Comparison of ENCODE assay signal across 8 mouse cellular contexts in genomic region chr13:69534654-69535551, GRCm38 (mm10). TPM values are rescaled to one million over a fixed set of nuclear protein-coding genes. Genes with fewer than 3 reads are reported as not detected.
DNase-seq lines count a peak whose midpoint lies in the region; ATAC-seq and TF ChIP-seq lines count a peak whose summit lies in the region.

No protein-coding gene starts in this region.

- peak overlapping the region; percentile 91 for H3K4me3 ChIP-seq in G1E (ENCODE audit: low read depth, low read length)
- H3K4me3 ChIP-seq in forebrain, embryonic 16.5 days (replicated peaks; ENCODE audit: low read length) = peak overlapping the region; percentile 81
- peak overlapping the region; percentile 66 for H3K4me3 ChIP-seq in lung, embryonic 15.5 days

- H3K4me2 ChIP-seq in forebrain, embryonic 16.5 days (ENCODE audit: low read length) = peak overlapping the region; percentile 60
- peak overlapping the region; percentile 73 for H3K4me2 ChIP-seq in lung, embryonic 15.5 days

- no peak for TF ChIP-seq CTCF in G1E (IDR thresholded peaks at IDR 0.05; ENCODE audit: low read depth, low read length)

- ATAC-seq in G1E (ENCODE audit: extremely low read depth, insufficient number of reproducible peaks, low FRiP score, poor library complexity, severe bottlenecking) = peak; percentile 43
- peak; percentile 94 for ATAC-seq in forebrain, embryonic 16.5 days
- peak; percentile 94 for ATAC-seq in lung, embryonic 15.5 days (ENCODE audit: borderline replicate concordance, extremely low read depth, low FRiP score, low TSS enrichment)

- peak; percentile 94 for DNase-seq in G1E (ENCODE audit: low spot score)
- peak; percentile 97 to 100 for DNase-seq in cerebellum, adult 18-20 months
- DNase-seq in heart, postnatal 4 days = peak; percentile 98
- peak; percentile 95 to 97 for DNase-seq in layer of hippocampus, adult 8-10 months (ENCODE audit: low spot score in 2 of 2)
- peak; percentile 97 for DNase-seq in ovary, adult 18-20 months (ENCODE audit: low spot score)
- peak; percentile 99 for DNase-seq in thymus, postnatal 0 days (ENCODE audit: low spot score)

- WGBS in forebrain, embryonic 16.5 days = under 1% methylated on average over 85 of the region's 86 CpGs
- WGBS in lung, embryonic 15.5 days = under 1% methylated on average over 82 of the region's 86 CpGs

- peaks cover 31% of the 10 kb centered on the region for H3K36me3 ChIP-seq in G1E (replicated peaks)
- H3K36me3 ChIP-seq in forebrain, embryonic 16.5 days (ENCODE audit: control insufficient read depth, insufficient read depth) = no peaks in the 10 kb centered on the region
- peaks cover 3% of the 10 kb centered on the region for H3K36me3 ChIP-seq in lung, embryonic 15.5 days

- H3K27me3 ChIP-seq in G1E (ENCODE audit: insufficient read depth, low read length) = no peaks in the 10 kb centered on the region
- H3K27me3 ChIP-seq in forebrain, embryonic 16.5 days (replicated peaks; ENCODE audit: control insufficient read depth, insufficient read depth, low read length) = no peaks in the 10 kb centered on the region
- H3K27me3 ChIP-seq in lung, embryonic 15.5 days = no peaks in the 10 kb centered on the region

- H3K9ac ChIP-seq in forebrain, embryonic 16.5 days (replicated peaks; ENCODE audit: low read depth, low read length) = peak overlapping the region; percentile 82
- H3K9ac ChIP-seq in lung, embryonic 15.5 days = peak overlapping the region; percentile 62

- H3K27ac ChIP-seq in forebrain, embryonic 16.5 days (ENCODE audit: low read length) = peak overlapping the region; percentile 94
- peak overlapping the region; percentile 95 for H3K27ac ChIP-seq in lung, embryonic 15.5 days

- H3K4me1 ChIP-seq in G1E (ENCODE audit: insufficient read depth, low read depth, low read length) = peaks cover 52% of the 10 kb centered on the region
- H3K4me1 ChIP-seq in forebrain, embryonic 16.5 days (replicated peaks; ENCODE audit: control insufficient read depth, insufficient read depth, low read length) = peaks cover 40% of the 10 kb centered on the region
- peaks cover 40% of the 10 kb centered on the region for H3K4me1 ChIP-seq in lung, embryonic 15.5 days

- no peaks in the 10 kb centered on the region for H3K9me3 ChIP-seq in G1E (replicated peaks)
- no peaks in the 10 kb centered on the region for H3K9me3 ChIP-seq in forebrain, embryonic 16.5 days (ENCODE audit: control insufficient read depth, low read length)
- H3K9me3 ChIP-seq in lung, embryonic 15.5 days = no peaks in the 10 kb centered on the region

RNA-seq across cellular contexts. Expression of gene Tent4a, which starts 0.5 kb away (rescaled TPM):
- total RNA-seq in G1E (2014; fragmentation: Nextera tagmentation) (9.9 and 10.3 TPM in 2 replicates), G1E (2017) (8.4 and 9.5 TPM in 2 replicates)
- 7.7 and 8.0 TPM in 2 replicates for polyA plus RNA-seq in G1E (2012)
- 7.5 and 9.0 TPM in 2 replicates for polyA plus RNA-seq in forebrain, embryonic 16.5 days (2015; fragmentation: Nextera tagmentation; extraction: Ambion mirVana)
- 10 to 100 TPM; 23.1 to 25.0 TPM for total RNA-seq in heart, postnatal 4 days (2021)
- 10 to 100 TPM; 43.8 to 51.2 (median 47.3) TPM for total RNA-seq in layer of hippocampus, adult 8-10 months (2022)
- 5.3 and 5.7 TPM in 2 replicates for polyA plus RNA-seq in lung, embryonic 15.5 days (2015; fragmentation: Nextera tagmentation; extraction: Ambion mirVana)
- 3.7 and 5.4 TPM in 2 replicates for polyA plus RNA-seq in thymus, postnatal 0 days (2015; fragmentation: Nextera tagmentation; extraction: Ambion mirVana)

RNA-seq across cellular contexts. Expression of gene Nsun2, which starts 1.4 kb away (rescaled TPM):
- 152 and 180 TPM in 2 replicates for total RNA-seq in G1E (2014; fragmentation: Nextera tagmentation)
- 219 and 231 TPM in 2 replicates for total RNA-seq in G1E (2017)
- 144 and 175 TPM in 2 replicates for polyA plus RNA-seq in G1E (2012)
- 90.8 and 95.3 TPM in 2 replicates for polyA plus RNA-seq in forebrain, embryonic 16.5 days (2015; fragmentation: Nextera tagmentation; extraction: Ambion mirVana)
- 10 to 100 TPM; 48.9 to 50.9 TPM for total RNA-seq in heart, postnatal 4 days (2021)
- 100 to 1,000 TPM in 2 of 4 experiments, 10 to 100 TPM in 2; 86.2 to 110 (median 100) TPM for total RNA-seq in layer of hippocampus, adult 8-10 months (2022)
- polyA plus RNA-seq in lung, embryonic 15.5 days (2015; fragmentation: Nextera tagmentation; extraction: Ambion mirVana) = 112 and 113 TPM in 2 replicates
- polyA plus RNA-seq in thymus, postnatal 0 days (2015; fragmentation: Nextera tagmentation; extraction: Ambion mirVana) = 126 and 131 TPM in 2 replicates

Comparison
In these comparisons a context has a peak if more than half of its experiments do, and no peak if none do; other contexts are left out.
1. Peak in every context shown above with its lines: DNase-seq, ATAC-seq, H3K4me3 ChIP-seq and H3K27ac ChIP-seq.
2. ATAC-seq: peak in every context shown above with its lines; median percentile 94 in forebrain, embryonic 16.5 days; 94 in lung, embryonic 15.5 days; 43 in G1E.